Mouse (Mus musculus): ENCODE measurements around the gene Glce. TPM values are rescaled to one million over a fixed set of nuclear protein-coding genes. Genes with fewer than 3 reads are reported as not detected.

Gene Glce
- polyA plus RNA-seq (2015; fragmentation: Nextera tagmentation; extraction: Ambion mirVana) = 4.8 and 6.5 TPM in 2 replicates

DNA sequence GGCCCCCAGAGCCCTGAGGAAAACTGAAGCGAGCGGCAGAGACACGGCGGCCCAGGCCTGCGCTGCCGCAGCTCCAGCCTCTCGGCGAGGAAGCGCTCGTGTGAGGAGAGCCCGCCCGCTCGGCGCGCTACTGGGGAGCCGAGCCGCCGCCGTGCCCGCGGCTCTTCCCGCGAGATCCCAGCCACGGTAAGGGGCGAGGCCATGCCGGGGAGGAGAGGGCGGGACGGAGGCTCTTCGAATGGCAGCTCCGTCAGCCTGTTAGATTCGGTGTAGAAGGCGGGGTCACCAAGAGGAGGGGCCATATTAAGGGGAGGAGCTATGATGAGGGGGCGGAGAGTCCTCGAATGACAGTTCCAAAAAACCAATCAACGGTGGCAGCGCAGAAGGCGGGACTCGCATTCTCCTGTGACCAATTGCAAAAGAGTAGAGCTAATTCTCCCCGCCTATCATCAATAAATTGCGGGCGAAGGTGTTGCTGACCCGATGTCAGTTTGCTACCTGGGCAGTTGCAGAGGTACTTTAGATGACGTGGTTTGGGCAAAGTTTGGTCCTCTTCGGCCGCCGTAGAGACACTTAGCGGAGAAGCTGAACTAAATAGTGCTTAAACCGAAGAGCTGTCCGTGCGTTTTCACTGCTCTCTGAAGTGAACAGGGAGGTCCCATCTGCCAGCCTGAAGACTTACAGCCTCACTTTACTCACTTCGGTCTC is at the start of gene Glce:
Glce (minus strand) TSS at position 148 of the 708 bp plus-strand sequence.
- Histone ChIP-seq H3K4me3 (replicated peaks) (peak within 1 kb of the TSS; percentile 78), H3K27ac (replicated peaks) (peak within 1 kb of the TSS; percentile 77), H3K9me3 (replicated peaks) (no peaks in the 10 kb centered on the region), H3K36me3 (replicated peaks) (no peaks in the 10 kb centered on the region), H3K4me2 (peak within 1 kb of the TSS; percentile 100), H3K4me1 (replicated peaks) (peaks cover 24% of the 10 kb centered on the region), H3K27me3 (peaks cover 12% of the 10 kb centered on the region), H3K9ac (peak within 1 kb of the TSS; percentile 84)
- peak; percentile 98 for ATAC-seq (ENCODE audit: insufficient read depth)
- under 1% methylated on average over 51 of the region's 51 CpGs for WGBS (ENCODE audit: insufficient replicate concordance)

DNA sequence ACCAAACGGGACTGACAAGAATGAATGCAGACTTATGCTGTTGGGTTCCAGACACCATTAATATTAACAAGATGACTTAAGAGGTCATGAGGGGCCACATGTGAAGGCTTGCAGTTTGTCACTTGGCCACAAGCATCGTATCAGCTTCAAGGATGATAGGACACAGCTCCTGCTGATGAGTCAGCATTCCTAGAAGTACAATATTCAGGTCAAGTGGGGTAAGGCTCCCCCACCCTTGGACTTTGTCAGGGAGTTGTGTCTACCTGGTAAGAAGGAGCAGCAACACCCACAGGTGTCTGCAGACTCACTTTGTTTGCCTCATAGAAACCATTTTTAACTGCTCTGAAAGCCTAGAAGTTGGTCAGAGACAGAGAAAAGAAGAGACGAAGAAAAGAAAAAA is 49.8 kb upstream of the Glce start:
- Histone ChIP-seq H3K9me3 (replicated peaks) (no peaks in the 10 kb centered on the region), H3K4me1 (replicated peaks) (no peaks in the 10 kb centered on the region), H3K9ac (no peak overlapping the region), H3K4me3 (replicated peaks) (no peak overlapping the region), H3K4me2 (no peak overlapping the region), H3K27ac (replicated peaks) (no peak overlapping the region), H3K27me3 (no peaks in the 10 kb centered on the region), H3K36me3 (replicated peaks) (no peaks in the 10 kb centered on the region)
- no peak for ATAC-seq (ENCODE audit: insufficient read depth)
- 48% methylated on average over 3 of the region's 3 CpGs for WGBS (ENCODE audit: insufficient replicate concordance)

DNA sequence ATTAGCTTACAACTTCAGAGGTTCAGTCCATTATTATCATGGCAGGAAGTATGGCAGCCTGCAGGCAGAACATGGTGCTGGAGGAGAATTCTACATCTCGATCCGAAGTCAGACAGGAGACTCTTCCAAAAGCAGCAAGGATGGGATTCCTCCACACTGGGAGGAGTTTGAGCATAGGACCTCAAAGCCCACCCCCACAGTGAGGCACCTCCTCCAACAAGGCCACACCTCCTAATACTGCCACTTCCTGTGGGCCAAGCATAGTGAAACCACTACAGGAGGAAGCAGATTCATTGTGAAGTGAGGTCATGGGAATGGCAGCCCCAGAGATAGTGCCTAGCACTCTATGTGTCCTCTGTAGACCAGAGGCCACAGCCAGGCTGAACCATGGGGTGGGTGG is 48.5 kb upstream of the Glce start:
- ATAC-seq (ENCODE audit: insufficient read depth) = no peak
- H3K27ac ChIP-seq (replicated peaks) = no peak overlapping the region
- WGBS (ENCODE audit: insufficient replicate concordance) = 54% methylated on average over 2 of the region's 2 CpGs
- H3K9me3 ChIP-seq (replicated peaks) = no peaks in the 10 kb centered on the region
- no peak overlapping the region for H3K4me2 ChIP-seq
- no peaks in the 10 kb centered on the region for H3K36me3 ChIP-seq (replicated peaks)
- no peak overlapping the region for H3K9ac ChIP-seq
- H3K4me3 ChIP-seq (replicated peaks) = no peak overlapping the region
- H3K27me3 ChIP-seq = no peaks in the 10 kb centered on the region
- no peaks in the 10 kb centered on the region for H3K4me1 ChIP-seq (replicated peaks)

DNA sequence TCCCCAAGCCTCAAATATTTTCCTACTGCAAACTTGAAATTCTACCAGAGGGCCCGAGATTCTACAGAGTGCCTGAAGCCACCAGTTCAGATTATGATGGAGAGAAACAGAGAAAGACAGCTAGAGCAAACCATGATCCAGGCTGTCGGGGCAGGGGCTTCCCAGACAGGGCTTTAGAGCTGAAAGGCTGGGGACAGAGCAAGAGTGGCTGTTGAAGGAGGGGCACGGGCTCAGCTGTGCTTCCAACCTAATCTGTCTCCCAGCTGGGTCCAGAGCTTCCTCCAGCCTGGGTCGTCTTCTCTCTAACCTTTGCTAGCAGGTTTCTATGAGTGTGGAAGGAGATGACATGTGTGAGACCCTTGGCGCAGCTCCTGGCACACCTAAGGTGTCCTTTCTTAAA is 44.2 kb upstream of the Glce start:
- Histone ChIP-seq H3K4me3 (replicated peaks) (no peak overlapping the region), H3K36me3 (replicated peaks) (no peaks in the 10 kb centered on the region), H3K9me3 (replicated peaks) (no peaks in the 10 kb centered on the region), H3K27me3 (no peaks in the 10 kb centered on the region), H3K4me2 (no peak overlapping the region), H3K4me1 (replicated peaks) (no peaks in the 10 kb centered on the region), H3K27ac (replicated peaks) (no peak overlapping the region), H3K9ac (no peak overlapping the region)
- 39% methylated on average over 5 of the region's 5 CpGs for WGBS (ENCODE audit: insufficient replicate concordance)
- ATAC-seq (ENCODE audit: insufficient read depth) = no peak

DNA sequence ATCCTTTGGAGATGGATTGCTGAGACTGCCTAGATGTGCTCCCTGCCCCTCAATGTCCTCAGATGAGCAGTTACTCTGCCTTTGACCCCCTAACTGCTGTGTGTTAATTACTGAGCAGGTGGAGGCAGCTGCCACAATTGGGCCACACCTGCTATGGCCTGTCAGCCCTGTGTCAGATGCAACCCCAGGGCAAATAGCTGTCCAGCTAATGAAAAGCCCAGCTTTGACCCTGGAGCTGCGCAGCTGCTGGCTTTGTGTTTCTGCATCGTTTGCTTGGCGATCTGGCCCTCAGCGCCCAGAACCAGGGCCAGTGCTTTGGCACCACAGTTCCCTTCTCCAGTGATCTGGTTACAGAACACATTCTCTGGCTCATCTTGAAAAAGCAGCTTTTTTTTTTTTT is 43.7 kb upstream of the Glce start:
- H3K36me3 ChIP-seq (replicated peaks) = no peaks in the 10 kb centered on the region
- no peaks in the 10 kb centered on the region for H3K27me3 ChIP-seq
- WGBS (ENCODE audit: insufficient replicate concordance) = 67% methylated on average over 4 of the region's 4 CpGs
- H3K9ac ChIP-seq = no peak overlapping the region
- no peaks in the 10 kb centered on the region for H3K4me1 ChIP-seq (replicated peaks)
- H3K9me3 ChIP-seq (replicated peaks) = no peaks in the 10 kb centered on the region
- no peak overlapping the region for H3K4me3 ChIP-seq (replicated peaks)
- H3K27ac ChIP-seq (replicated peaks) = no peak overlapping the region
- no peak overlapping the region for H3K4me2 ChIP-seq
- ATAC-seq (ENCODE audit: insufficient read depth) = no peak

DNA sequence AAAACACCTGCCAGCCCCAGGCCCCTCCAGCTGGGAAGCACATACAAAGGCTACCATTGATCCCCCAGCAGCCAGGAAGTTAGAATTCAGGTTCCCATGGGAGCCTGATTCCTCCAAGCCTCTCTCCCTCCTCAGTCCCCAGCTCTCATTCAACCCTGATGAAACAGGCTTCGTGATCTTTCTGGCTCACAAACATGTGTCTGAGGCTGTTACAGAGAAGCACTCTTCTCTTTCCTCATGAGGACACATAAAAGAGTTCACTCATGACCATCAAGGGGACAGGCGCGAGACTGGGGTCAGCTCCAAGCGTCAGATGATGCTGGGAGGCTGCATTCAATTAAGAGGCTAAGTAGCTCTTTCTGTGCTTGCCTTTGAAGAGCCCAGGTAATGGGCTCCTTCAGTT is 40.4 kb upstream of the Glce start:
- WGBS (ENCODE audit: insufficient replicate concordance) = 55% methylated on average over 4 of the region's 4 CpGs
- ATAC-seq (ENCODE audit: insufficient read depth) = no peak
- no peak overlapping the region for H3K4me3 ChIP-seq (replicated peaks)
- H3K36me3 ChIP-seq (replicated peaks) = no peaks in the 10 kb centered on the region
- H3K4me2 ChIP-seq = no peak overlapping the region
- no peaks in the 10 kb centered on the region for H3K27me3 ChIP-seq
- no peaks in the 10 kb centered on the region for H3K4me1 ChIP-seq (replicated peaks)
- no peaks in the 10 kb centered on the region for H3K9me3 ChIP-seq (replicated peaks)
- H3K27ac ChIP-seq (replicated peaks) = no peak overlapping the region
- no peak overlapping the region for H3K9ac ChIP-seq

DNA sequence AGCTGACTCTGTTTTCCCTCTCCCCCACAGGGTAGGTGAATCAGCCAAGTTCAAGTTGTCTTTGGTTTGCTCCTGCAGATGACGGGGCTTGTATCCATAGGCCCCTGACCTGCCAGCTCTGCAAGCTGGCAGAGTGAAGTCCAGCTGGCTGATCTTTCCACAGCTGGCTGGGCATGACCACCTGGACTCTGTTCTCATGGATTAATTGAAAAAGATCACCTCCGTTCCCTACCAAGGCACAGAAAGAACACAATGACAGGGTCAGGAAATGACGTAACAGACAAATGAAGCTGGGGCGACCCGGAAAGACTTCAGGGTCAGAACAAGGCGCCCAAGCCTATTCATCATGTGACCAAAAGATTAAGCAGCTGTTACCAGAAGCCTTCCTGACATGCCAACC is 38.3 kb upstream of the Glce start:
- ATAC-seq (ENCODE audit: insufficient read depth) = no peak
- no peaks in the 10 kb centered on the region for H3K4me1 ChIP-seq (replicated peaks)
- no peak overlapping the region for H3K4me3 ChIP-seq (replicated peaks)
- no peak overlapping the region for H3K27ac ChIP-seq (replicated peaks)
- no peaks in the 10 kb centered on the region for H3K27me3 ChIP-seq
- no peak overlapping the region for H3K4me2 ChIP-seq
- no peak overlapping the region for H3K9ac ChIP-seq
- no peaks in the 10 kb centered on the region for H3K36me3 ChIP-seq (replicated peaks)
- 46% methylated on average over 6 of the region's 6 CpGs for WGBS (ENCODE audit: insufficient replicate concordance)
- no peaks in the 10 kb centered on the region for H3K9me3 ChIP-seq (replicated peaks)

DNA sequence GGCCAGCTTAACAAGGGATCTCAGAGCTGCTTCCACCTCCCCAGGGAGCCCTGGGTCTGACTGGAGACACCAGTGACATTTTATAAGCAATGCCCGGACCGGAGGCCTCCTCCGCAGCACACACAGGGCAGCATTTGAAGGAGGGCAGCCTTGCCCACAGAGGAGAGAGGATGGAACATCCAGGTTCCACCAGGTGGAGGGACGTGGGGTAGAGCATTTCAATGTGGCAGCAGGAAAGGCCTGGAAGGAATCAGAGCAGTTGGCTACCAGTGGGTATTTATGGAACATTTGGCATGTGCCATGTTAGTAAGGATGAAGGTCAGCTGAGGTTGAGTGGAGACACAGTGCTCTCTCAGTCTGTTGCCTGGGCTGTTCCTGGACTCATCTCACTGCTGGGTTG is 36.3 kb upstream of the Glce start:
- 63% methylated on average over 4 of the region's 4 CpGs for WGBS (ENCODE audit: insufficient replicate concordance)
- Histone ChIP-seq H3K27me3 (no peaks in the 10 kb centered on the region), H3K27ac (replicated peaks) (no peak overlapping the region), H3K4me3 (replicated peaks) (no peak overlapping the region), H3K4me2 (no peak overlapping the region), H3K4me1 (replicated peaks) (no peaks in the 10 kb centered on the region), H3K36me3 (replicated peaks) (no peaks in the 10 kb centered on the region), H3K9me3 (replicated peaks) (no peaks in the 10 kb centered on the region), H3K9ac (no peak overlapping the region)
- no peak for ATAC-seq (ENCODE audit: insufficient read depth)

DNA sequence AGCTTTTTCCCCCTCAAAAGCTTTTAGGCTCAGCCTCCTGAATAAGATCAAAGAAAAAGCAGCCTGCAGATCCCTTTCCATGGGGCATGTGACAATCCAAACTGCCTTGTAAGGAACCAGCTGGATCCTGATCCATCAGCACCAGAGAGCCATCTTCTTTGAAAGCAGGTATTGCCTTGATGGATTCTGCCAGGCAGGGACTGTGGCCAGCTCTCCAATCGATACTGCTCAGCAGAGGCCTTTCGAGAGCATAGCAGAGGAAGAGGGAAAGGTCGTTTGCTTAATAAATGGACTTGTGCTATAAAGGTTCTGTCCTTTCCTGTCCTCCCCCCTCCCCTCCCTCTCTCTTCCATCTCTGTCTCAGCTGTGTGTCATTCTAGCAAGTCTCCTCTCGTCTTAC is 33.4 kb upstream of the Glce start:
- Histone ChIP-seq H3K4me3 (replicated peaks) (no peak overlapping the region), H3K9ac (no peak overlapping the region), H3K27ac (replicated peaks) (no peak overlapping the region), H3K4me1 (replicated peaks) (no peaks in the 10 kb centered on the region), H3K36me3 (replicated peaks) (no peaks in the 10 kb centered on the region), H3K27me3 (no peaks in the 10 kb centered on the region), H3K9me3 (replicated peaks) (no peaks in the 10 kb centered on the region), H3K4me2 (no peak overlapping the region)
- 40% methylated on average over 4 of the region's 4 CpGs for WGBS (ENCODE audit: insufficient replicate concordance)
- ATAC-seq (ENCODE audit: insufficient read depth) = no peak

DNA sequence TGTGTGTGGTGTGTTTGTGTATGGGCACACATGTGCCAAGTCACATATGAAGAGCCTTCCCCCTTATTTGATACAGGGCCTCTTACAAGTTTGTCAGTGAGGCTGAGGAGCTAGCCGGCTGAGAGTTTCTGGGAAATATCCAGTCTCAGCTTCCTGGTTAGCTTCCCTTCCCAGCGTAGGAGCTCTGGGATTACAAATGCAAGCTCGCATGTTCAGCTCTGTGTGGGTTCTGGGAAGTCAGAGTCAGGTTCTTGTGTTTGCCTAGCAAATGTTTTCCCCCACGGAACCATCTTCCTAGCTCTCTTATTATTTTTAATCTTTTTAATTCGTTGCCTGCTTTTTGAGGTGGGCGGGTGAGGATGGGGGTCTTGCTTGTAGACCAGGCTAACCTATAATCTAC is 32.9 kb upstream of the Glce start:
- 61% methylated on average over 6 of the region's 6 CpGs for WGBS (ENCODE audit: insufficient replicate concordance)
- no peaks in the 10 kb centered on the region for H3K27me3 ChIP-seq
- no peaks in the 10 kb centered on the region for H3K9me3 ChIP-seq (replicated peaks)
- H3K9ac ChIP-seq = no peak overlapping the region
- no peak overlapping the region for H3K27ac ChIP-seq (replicated peaks)
- ATAC-seq (ENCODE audit: insufficient read depth) = no peak
- H3K36me3 ChIP-seq (replicated peaks) = no peaks in the 10 kb centered on the region
- no peak overlapping the region for H3K4me2 ChIP-seq
- H3K4me3 ChIP-seq (replicated peaks) = no peak overlapping the region
- no peaks in the 10 kb centered on the region for H3K4me1 ChIP-seq (replicated peaks)

DNA sequence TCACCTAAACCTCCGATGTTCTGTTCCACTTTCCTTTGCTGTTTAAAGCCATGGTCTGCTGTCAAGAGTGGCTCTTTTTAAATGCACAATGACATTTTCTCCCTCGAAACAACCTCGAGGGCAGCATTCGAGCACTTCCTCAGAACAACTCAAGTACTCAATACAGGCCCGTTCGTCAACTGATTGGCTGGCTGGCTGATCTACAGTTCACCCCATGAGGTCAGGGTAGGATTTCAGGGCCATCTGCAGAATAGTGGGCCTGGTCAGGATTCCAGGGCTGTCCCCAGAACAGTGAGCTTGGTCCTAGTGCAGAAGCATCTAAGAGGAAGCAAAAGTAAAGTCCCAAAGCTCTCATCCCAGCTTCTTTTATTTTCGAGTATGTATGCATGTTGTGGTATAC is 32.5 kb upstream of the Glce start:
- H3K27ac ChIP-seq (replicated peaks) = no peak overlapping the region
- no peaks in the 10 kb centered on the region for H3K9me3 ChIP-seq (replicated peaks)
- ATAC-seq (ENCODE audit: insufficient read depth) = no peak
- H3K36me3 ChIP-seq (replicated peaks) = no peaks in the 10 kb centered on the region
- WGBS (ENCODE audit: insufficient replicate concordance) = 54% methylated on average over 7 of the region's 7 CpGs
- no peak overlapping the region for H3K4me2 ChIP-seq
- H3K27me3 ChIP-seq = no peaks in the 10 kb centered on the region
- no peaks in the 10 kb centered on the region for H3K4me1 ChIP-seq (replicated peaks)
- no peak overlapping the region for H3K4me3 ChIP-seq (replicated peaks)
- H3K9ac ChIP-seq = no peak overlapping the region

DNA sequence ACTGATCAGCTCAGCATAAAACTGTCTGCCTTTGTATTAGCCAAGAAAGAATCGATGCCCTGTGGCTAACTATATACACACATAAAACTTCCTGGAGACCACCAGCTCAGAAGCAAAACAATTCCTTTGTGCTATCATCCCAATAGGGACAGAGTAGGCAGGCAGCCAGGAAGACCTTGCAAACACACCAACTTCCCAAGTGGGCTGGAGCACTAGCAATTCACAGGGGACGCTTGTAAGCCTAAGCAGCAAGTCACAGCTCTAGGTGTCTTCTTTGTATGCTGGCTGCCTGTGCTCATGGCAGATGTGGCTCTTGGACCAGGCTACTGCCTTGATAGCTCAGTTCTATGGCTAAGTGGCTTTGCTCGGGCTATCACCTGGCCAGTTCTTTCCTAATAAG is 32.1 kb upstream of the Glce start:
- Histone ChIP-seq H3K36me3 (replicated peaks) (no peaks in the 10 kb centered on the region), H3K4me1 (replicated peaks) (no peaks in the 10 kb centered on the region), H3K4me2 (no peak overlapping the region), H3K9me3 (replicated peaks) (no peaks in the 10 kb centered on the region), H3K9ac (no peak overlapping the region), H3K27ac (replicated peaks) (no peak overlapping the region), H3K27me3 (no peaks in the 10 kb centered on the region), H3K4me3 (replicated peaks) (no peak overlapping the region)
- WGBS (ENCODE audit: insufficient replicate concordance) = 45% methylated on average over 3 of the region's 3 CpGs
- ATAC-seq (ENCODE audit: insufficient read depth) = no peak

Data from liver, embryonic 15.5 days (tissue).